Mouse (Mus musculus): ENCODE measurements around the gene Agr2.

GRCm38 (mm10) chr12:35994098-35994497 is 1.4 kb downstream of the Agr2 start:
- TF ChIP-seq CTCF (conservative IDR thresholded peaks at IDR 0.05; ENCODE audit: low read length) (no peak), NANOG (IDR thresholded peaks at IDR 0.05; ENCODE audit: borderline replicate concordance, low read length) (no peak), POU5F1 (IDR thresholded peaks at IDR 0.05; ENCODE audit: borderline replicate concordance, low read length) (no peak)

Data from E14TG2a.4 (cell line).